Mouse (Mus musculus): ENCODE data around the gene Fanci.

Gene Fanci

GRCm38 (mm10) chr7:79388671-79389206 lies 3.0 kb upstream of the Fanci start:
- no peak for DNase-seq

- no peak for DNase-seq
Measured at GRCm38 (mm10) chr7:79390141-79390708, 1.5 kb upstream of the Fanci start.

GRCm38 (mm10) chr7:79391471-79391870 lies 258 bp upstream of the Fanci start:
- DNase-seq, result no peak

- no peak for DNase-seq
Measured at GRCm38 (mm10) chr7:79392860-79393513, 1.3 kb downstream of the Fanci start.

GRCm38 (mm10) chr7:79393924-79394323 lies 2.2 kb downstream of the Fanci start:
- DNase-seq, result no peak

GRCm38 (mm10) chr7:79394666-79395065 lies 2.9 kb downstream of the Fanci start:
- no peak for DNase-seq

GRCm38 (mm10) chr7:79395186-79395585 lies 3.5 kb downstream of the Fanci start:
- DNase-seq, result no peak

- DNase-seq, result no peak
Measured at GRCm38 (mm10) chr7:79397446-79397963, 5.8 kb downstream of the Fanci start.

GRCm38 (mm10) chr7:79398426-79398825 lies 6.7 kb downstream of the Fanci start:
- DNase-seq, result no peak

GRCm38 (mm10) chr7:79398971-79399370 lies 7.2 kb downstream of the Fanci start:
- no peak for DNase-seq

GRCm38 (mm10) chr7:79400296-79400695 lies 8.6 kb downstream of the Fanci start:
- DNase-seq, result no peak

- no peak for DNase-seq
Measured at GRCm38 (mm10) chr7:79414449-79415375, 23.0 kb downstream of the Fanci start.

- DNase-seq, result no peak
Measured at GRCm38 (mm10) chr7:79419950-79420349, 28.2 kb downstream of the Fanci start.

GRCm38 (mm10) chr7:79422876-79423275 lies 31.1 kb downstream of the Fanci start:
- no peak for DNase-seq

- DNase-seq, result no peak
Measured at GRCm38 (mm10) chr7:79425804-79426203, 34.1 kb downstream of the Fanci start.

GRCm38 (mm10) chr7:79428243-79428642 lies 36.5 kb downstream of the Fanci start:
- no peak for DNase-seq

- no peak for DNase-seq
Measured at GRCm38 (mm10) chr7:79440035-79440434, 48.3 kb downstream of the Fanci start.

GRCm38 (mm10) chr7:79447048-79447447 lies 55.3 kb downstream of the Fanci start:
- no peak for DNase-seq

- DNase-seq, result no peak
Measured at GRCm38 (mm10) chr7:79447486-79447885, 55.8 kb downstream of the Fanci start.

GRCm38 (mm10) chr7:79461721-79462120 lies 70.0 kb downstream of the Fanci start:
- no peak for DNase-seq

- no peak for DNase-seq
Measured at GRCm38 (mm10) chr7:79463376-79464077, 71.8 kb downstream of the Fanci start.

- no peak for DNase-seq
Measured at GRCm38 (mm10) chr7:79464776-79465420, 73.2 kb downstream of the Fanci start.
